ENCODE assay signal across 25 mouse cellular contexts in the genomic region with DNA sequence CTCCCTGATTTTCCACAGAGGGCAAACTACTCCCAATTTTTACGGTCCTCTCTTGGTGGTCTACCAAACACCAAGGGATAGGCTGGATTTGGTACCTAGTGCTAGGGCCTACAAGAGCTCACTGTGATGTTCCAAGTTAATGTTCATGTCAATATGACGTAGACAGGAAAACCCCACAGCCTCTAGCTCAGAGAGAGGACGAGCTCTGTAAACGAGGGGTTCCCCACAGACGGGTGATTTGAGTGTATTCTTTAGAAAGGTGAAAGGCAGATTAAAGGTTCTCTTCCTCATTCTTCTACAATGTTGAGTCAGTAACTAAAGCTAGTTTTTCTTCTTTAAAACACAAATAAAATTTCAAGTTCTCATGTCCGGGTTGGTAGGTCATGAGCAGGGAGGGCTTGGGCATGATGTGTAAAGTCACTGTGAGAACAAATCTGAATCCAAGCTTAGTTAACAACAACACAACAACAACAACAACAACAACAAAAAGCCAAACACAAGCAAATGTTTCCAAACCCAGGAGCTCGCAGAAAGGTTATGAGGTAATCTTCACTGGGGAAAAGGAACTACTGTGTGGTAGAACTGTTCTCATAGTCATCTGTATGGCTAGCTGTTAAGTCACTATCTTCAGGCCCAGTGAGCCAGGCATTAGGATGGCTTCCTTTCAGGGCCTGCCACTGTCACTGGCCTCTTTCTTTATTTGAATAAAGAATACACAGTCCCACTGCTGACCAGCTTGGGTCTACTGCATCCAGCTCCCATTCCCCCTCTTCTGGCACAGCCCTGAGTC.
DNase-seq lines count a peak whose midpoint lies in the region; ATAC-seq and TF ChIP-seq lines count a peak whose summit lies in the region.
"Had no signal": no experiment of that assay in that cellular context is flagged by ENCODE, and none has a peak within 500 bp of the region (broad histone marks: within the 10 kb centered on the region; RNA-seq: fewer than 3 reads in every experiment).

No protein-coding gene starts in this region.

- 0 out of 2 replicates have a peak overlapping the region, but pooled peaks have one; percentile 17 for H3K27ac ChIP-seq in spleen, adult 2 months (ENCODE audit: insufficient read depth, low read length)
- peak overlapping the region; percentile 69; the same call in 1 of the 2 replicates for H3K27ac ChIP-seq in bone marrow, adult 2 months (ENCODE audit: control insufficient read depth, insufficient read depth, low read depth, low read length, poor library complexity)
- H3K27ac ChIP-seq in macrophage = peak overlapping the region; percentile 64
- no peak overlapping the region for H3K27ac ChIP-seq in forebrain, embryonic 15.5 days (replicated peaks)
- H3K27ac ChIP-seq: forebrain, embryonic 10.5 days; gastrocnemius, adult 2 months; hindbrain, embryonic 15.5 days; layer of hippocampus, adult 2 months; limb, embryonic 13.5 days; liver, embryonic 13.5 days; midbrain, embryonic 10.5 days; neural tube, embryonic 13.5 days had no signal

- 72% methylated on average over 7 of the region's 7 CpGs for WGBS in spleen, adult 2 months
- 70% methylated on average over 7 of the region's 7 CpGs for WGBS in bone marrow, adult 2 months
- 83% methylated on average over 7 of the region's 7 CpGs for WGBS in macrophage (ENCODE audit: missing documents)
- 92% methylated on average over 7 of the region's 7 CpGs for WGBS in forebrain, embryonic 15.5 days

- no peak overlapping the region for H3K4me3 ChIP-seq in spleen, adult 2 months (ENCODE audit: extremely low read depth, insufficient read depth, insufficient read length)
- H3K4me3 ChIP-seq in bone marrow, adult 2 months (replicated peaks; ENCODE audit: control insufficient read depth, low read depth, low read length) = no peak overlapping the region
- H3K4me3 ChIP-seq in macrophage (ENCODE audit: inconsistent target) = no peak overlapping the region
- no peak overlapping the region for H3K4me3 ChIP-seq in forebrain, embryonic 15.5 days
- H3K4me3 ChIP-seq: forebrain, embryonic 10.5 days; gastrocnemius, adult 2 months; hindbrain, embryonic 15.5 days; layer of hippocampus, adult 2 months; limb, embryonic 13.5 days; liver, embryonic 13.5 days; midbrain, embryonic 10.5 days; myocyte; neural tube, embryonic 13.5 days had no signal

- peaks cover 6% of the 10 kb centered on the region; the same call in 1 of the 2 replicates for H3K4me1 ChIP-seq in spleen, adult 2 months (ENCODE audit: control insufficient read depth, insufficient read depth, insufficient read length)
- H3K4me1 ChIP-seq in bone marrow, adult 2 months (ENCODE audit: control insufficient read depth, insufficient read depth, low read length) = peaks cover 5% of the 10 kb centered on the region
- H3K4me1 ChIP-seq in forebrain, embryonic 15.5 days = no peaks in the 10 kb centered on the region
- H3K4me1 ChIP-seq: hindbrain, embryonic 15.5 days had no signal

- no peak for TF ChIP-seq POLR2A in spleen, adult 2 months (IDR thresholded peaks at IDR 0.05; ENCODE audit: low read depth, low read length)
- no peak for TF ChIP-seq POLR2A in bone marrow, adult 2 months (IDR thresholded peaks at IDR 0.05; ENCODE audit: borderline replicate concordance, control insufficient read depth, low read depth, low read length)

- no peak for DNase-seq in spleen, adult 2 months (ENCODE audit: low read depth in 1 of 2, low spot score in 2 of 2)
- DNase-seq in spleen, adult 18-20 months = no peak
- DNase-seq in right cerebral cortex, postnatal 25 days = no peak
- DNase-seq: adrenal gland, adult 2 months; cerebellum, adult 9-10 months; gastrocnemius, adult 2 months; kidney, postnatal 25 days; liver, embryonic 13.5 days; lung, embryonic 14.5 days; lung, postnatal 36 days; thymus, postnatal 14 days had no signal

- H3K9me3 ChIP-seq in forebrain, embryonic 15.5 days = no peaks in the 10 kb centered on the region
- H3K9me3 ChIP-seq: forebrain, embryonic 10.5 days; hindbrain, embryonic 15.5 days; limb, embryonic 13.5 days; liver, embryonic 13.5 days; midbrain, embryonic 10.5 days; neural tube, embryonic 13.5 days had no signal

- H3K27me3 ChIP-seq in spleen, adult 2 months (ENCODE audit: control insufficient read depth, insufficient read depth, low read length) = no peaks in the 10 kb centered on the region
- H3K27me3 ChIP-seq in forebrain, embryonic 15.5 days = no peaks in the 10 kb centered on the region
- H3K27me3 ChIP-seq: hindbrain, embryonic 15.5 days; limb, embryonic 13.5 days; liver, embryonic 13.5 days; neural tube, embryonic 13.5 days had no signal

- H3K79me2 ChIP-seq in macrophage (ENCODE audit: inconsistent target) = peaks cover 29% of the 10 kb centered on the region; the same call in 1 of the 2 replicates

- 0 out of 2 replicates have a peak, but pooled peaks cover 1% of the 10 kb centered on the region for H3K36me3 ChIP-seq in spleen, adult 2 months (ENCODE audit: control insufficient read depth, insufficient read depth, low read length)
- H3K36me3 ChIP-seq in macrophage (ENCODE audit: inconsistent target) = no peaks in the 10 kb centered on the region
- peaks cover 10% of the 10 kb centered on the region; the same call in 1 of the 2 replicates for H3K36me3 ChIP-seq in forebrain, embryonic 15.5 days
- H3K36me3 ChIP-seq: forebrain, embryonic 10.5 days; liver, embryonic 13.5 days had no signal

- H3K4me2 ChIP-seq in forebrain, embryonic 15.5 days (replicated peaks) = no peak overlapping the region
- H3K4me2 ChIP-seq: heart, embryonic 11.5 days; hindbrain, embryonic 15.5 days; limb, embryonic 13.5 days; liver, embryonic 13.5 days; lung, embryonic 14.5 days; neural tube, embryonic 13.5 days had no signal

- no peak overlapping the region for H3K9ac ChIP-seq in forebrain, embryonic 15.5 days (replicated peaks)
- H3K9ac ChIP-seq: hindbrain, embryonic 15.5 days; limb, embryonic 13.5 days; liver, embryonic 13.5 days; lung, embryonic 14.5 days; neural tube, embryonic 13.5 days had no signal

- ATAC-seq in forebrain, embryonic 15.5 days (replicated peaks) = no peak
- ATAC-seq in frontal cortex, adult (ENCODE audit: low TSS enrichment) = no peak
- ATAC-seq: intestine, postnatal 0 days; midbrain, embryonic 16.5 days had no signal

- TF ChIP-seq CTCF in spleen, adult 2 months (IDR thresholded peaks at IDR 0.05; ENCODE audit: extremely low read depth, insufficient read depth, insufficient read length, insufficient replicate concordance) = no peak
- no peak for TF ChIP-seq CTCF in bone marrow, adult 2 months (IDR thresholded peaks at IDR 0.05; ENCODE audit: control insufficient read depth, insufficient read depth, low read length)
